Mouse (Mus musculus): ENCODE results near the gene Gm13696.
"Not testable (repeated sequence)": the region's sequence is repeated elsewhere in the genome, so short reads cannot be mapped to it uniquely, and the experiment has no call there.

Gene Gm13696

DNA sequence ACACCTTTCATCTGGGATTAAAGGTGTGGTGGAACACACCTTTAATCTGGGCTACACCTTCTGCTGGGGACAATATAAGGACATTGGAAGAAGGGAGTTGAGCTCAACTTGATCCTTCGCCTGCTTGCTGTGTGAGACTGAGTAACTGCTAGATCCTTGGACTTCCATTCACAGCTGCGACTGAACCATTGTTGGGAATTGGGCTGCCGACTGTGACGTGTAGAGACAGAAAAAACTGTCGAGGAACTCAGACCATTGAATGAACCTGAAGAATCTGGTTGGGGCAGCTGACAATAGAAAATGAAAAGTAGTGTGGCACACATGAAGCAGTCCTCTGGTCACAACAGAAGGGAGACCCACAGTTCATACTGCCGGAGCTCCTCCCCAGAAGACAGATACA lies at the start of gene Gm13696:
Gene Gm13696 (plus strand): TSS at position 301 of the 400 bp plus-strand sequence.
- DNase-seq (ENCODE audit: low read depth): not testable (repeated sequence)

DNA sequence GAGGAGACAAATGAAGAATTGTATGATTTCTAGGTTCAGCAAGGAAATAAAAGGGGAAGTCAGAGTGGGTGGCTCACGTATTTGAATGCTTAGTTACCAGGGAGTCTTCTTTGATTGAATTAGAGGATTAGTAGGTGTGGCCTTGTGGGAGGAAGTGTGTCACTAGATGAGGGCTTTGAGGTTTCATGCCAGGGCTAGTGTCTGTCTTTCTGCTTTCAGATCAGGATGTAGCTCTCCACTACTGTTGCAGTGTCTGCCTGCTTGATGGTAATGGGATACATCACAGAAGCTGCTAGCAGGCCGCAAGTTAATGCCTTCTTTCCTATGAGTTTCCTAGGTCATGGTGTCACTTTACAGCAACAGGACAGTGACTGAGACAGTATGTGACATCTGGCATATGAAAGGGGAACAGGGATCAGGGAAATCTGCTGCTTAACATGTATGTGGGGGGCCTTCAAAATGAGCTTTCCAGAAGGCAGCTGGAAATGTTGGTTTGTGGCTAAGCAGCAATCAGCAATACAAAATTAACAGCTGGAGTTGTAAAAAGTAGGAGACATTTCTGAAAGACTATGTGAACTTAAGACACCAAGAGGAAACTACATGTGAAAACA lies 43.3 kb upstream of the Gm13696 start:
- peak; percentile 94 for DNase-seq (ENCODE audit: low read depth)

- DNase-seq (ENCODE audit: low read depth): no peak
Measured at GRCm38 (mm10) chr2:83940931-83941361, 32.0 kb upstream of the Gm13696 start, which contains the start of gene Zswim2. Gene Zswim2, minus strand, starts transcription at chr2:83941228.

- peak; percentile 16 for DNase-seq (ENCODE audit: low read depth)
Measured at GRCm38 (mm10) chr2:83941378-83941777, 31.5 kb upstream of the Gm13696 start.

DNA sequence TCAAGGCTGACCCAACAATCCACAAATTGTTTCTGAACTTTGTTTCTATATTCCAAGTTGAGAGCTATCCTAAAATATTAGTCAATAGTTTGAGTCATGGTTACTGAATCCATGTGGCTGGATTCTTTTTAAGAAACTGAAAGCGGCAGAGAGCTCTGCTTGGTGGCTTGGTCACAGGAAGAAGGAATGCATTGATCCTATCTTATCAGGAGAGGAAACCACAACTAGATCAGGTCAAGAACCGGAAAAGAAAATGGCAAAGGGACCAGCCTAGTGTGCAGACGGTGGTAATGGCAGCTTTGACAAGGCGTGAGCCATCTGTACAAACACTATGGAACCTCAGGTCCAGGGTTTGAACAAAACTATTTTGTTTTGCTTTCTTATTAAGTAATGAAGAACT lies 31.1 kb upstream of the Gm13696 start:
- peak; percentile 75 for DNase-seq (ENCODE audit: low read depth)

- DNase-seq (ENCODE audit: low read depth): not testable (repeated sequence)
Measured at GRCm38 (mm10) chr2:83955393-83955792, 17.5 kb upstream of the Gm13696 start, which contains the start of gene Gm13698. Gene Gm13698, plus strand, starts transcription at chr2:83955693.

DNA sequence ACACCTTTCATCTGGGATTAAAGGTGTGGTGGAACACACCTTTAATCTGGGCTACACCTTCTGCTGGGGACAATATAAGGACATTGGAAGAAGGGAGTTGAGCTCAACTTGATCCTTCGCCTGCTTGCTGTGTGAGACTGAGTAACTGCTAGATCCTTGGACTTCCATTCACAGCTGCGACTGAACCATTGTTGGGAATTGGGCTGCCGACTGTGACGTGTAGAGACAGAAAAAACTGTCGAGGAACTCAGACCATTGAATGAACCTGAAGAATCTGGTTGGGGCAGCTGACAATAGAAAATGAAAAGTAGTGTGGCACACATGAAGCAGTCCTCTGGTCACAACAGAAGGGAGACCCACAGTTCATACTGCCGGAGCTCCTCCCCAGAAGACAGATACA lies 11.7 kb upstream of the Gm13696 start, which contains the start of gene Gm13693:
Gene Gm13693 (plus strand): TSS at position 301 of the 400 bp plus-strand sequence.
- not testable (repeated sequence) for DNase-seq (ENCODE audit: low read depth)

- DNase-seq (ENCODE audit: low read depth): not testable (repeated sequence)
Measured at GRCm38 (mm10) chr2:83967013-83967412, 5.9 kb upstream of the Gm13696 start, which contains the start of gene Gm13695. Gene Gm13695, plus strand, starts transcription at chr2:83967313.

GRCm38 (mm10) chr2:83978633-83979032 lies 5.7 kb downstream of the Gm13696 start, which contains the start of gene Gm13694:
Gene Gm13694, plus strand, starts transcription at chr2:83978933.
- DNase-seq (ENCODE audit: low read depth): not testable (repeated sequence)

DNA sequence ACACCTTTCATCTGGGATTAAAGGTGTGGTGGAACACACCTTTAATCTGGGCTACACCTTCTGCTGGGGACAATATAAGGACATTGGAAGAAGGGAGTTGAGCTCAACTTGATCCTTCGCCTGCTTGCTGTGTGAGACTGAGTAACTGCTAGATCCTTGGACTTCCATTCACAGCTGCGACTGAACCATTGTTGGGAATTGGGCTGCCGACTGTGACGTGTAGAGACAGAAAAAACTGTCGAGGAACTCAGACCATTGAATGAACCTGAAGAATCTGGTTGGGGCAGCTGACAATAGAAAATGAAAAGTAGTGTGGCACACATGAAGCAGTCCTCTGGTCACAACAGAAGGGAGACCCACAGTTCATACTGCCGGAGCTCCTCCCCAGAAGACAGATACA lies 11.5 kb downstream of the Gm13696 start, which contains the start of gene Gm13697:
Gene Gm13697 (plus strand): TSS at position 301 of the 400 bp plus-strand sequence.
- not testable (repeated sequence) for DNase-seq (ENCODE audit: low read depth)

DNA sequence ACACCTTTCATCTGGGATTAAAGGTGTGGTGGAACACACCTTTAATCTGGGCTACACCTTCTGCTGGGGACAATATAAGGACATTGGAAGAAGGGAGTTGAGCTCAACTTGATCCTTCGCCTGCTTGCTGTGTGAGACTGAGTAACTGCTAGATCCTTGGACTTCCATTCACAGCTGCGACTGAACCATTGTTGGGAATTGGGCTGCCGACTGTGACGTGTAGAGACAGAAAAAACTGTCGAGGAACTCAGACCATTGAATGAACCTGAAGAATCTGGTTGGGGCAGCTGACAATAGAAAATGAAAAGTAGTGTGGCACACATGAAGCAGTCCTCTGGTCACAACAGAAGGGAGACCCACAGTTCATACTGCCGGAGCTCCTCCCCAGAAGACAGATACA lies 17.3 kb downstream of the Gm13696 start, which contains the start of gene Gm13691:
Gene Gm13691 (plus strand): TSS at position 301 of the 400 bp plus-strand sequence.
- not testable (repeated sequence) for DNase-seq (ENCODE audit: low read depth)

DNA sequence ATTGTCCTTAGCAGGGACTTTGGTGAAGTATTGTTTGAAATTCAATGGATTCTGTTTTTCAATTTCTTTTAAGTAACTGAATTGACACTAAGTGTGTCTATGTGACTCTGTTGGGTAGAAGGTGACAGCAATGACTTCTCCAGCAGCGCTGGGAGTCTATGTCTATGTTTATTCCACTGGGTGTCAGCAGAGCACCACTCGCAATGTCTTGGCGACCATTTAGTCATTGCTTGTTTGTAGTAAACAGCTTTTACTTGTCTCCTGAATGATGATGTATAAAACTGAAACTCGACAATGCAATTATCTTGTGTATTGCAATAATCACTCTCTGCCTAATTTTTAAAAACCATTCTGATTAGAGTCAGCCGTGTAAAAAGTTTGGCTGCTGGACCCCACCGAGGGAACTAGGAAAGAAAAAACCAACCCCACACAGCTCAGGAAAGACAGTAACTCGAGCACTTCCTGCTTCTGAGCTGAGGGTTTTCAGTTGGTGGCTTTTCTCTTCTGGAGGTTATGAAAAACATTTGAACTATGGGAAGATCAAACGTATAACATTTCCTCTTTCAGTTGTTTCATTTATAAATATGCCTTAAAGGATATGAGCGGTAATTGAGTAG lies 20.8 kb downstream of the Gm13696 start:
- DNase-seq (ENCODE audit: low read depth): peak; percentile 94

DNA sequence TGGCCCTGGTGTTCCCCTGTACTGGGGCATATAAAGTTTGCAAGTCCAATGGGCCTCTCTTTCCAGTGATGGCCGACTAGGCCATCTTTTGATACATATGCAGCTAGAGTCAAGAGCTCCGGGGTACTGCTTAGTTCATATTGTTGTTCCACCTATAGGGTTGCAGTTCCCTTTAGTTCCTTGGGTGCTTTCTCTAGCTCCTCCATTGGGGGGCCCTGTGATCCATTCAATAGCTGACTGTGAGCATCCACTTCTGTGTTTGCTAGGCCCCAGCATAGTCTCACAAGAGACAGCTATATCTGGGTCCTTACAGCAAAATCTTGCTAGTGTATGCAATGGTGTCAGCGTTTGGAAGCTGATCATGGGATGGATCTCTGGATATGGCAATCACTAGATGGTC lies 21.6 kb downstream of the Gm13696 start:
- DNase-seq (ENCODE audit: low read depth): not testable (repeated sequence)

DNA sequence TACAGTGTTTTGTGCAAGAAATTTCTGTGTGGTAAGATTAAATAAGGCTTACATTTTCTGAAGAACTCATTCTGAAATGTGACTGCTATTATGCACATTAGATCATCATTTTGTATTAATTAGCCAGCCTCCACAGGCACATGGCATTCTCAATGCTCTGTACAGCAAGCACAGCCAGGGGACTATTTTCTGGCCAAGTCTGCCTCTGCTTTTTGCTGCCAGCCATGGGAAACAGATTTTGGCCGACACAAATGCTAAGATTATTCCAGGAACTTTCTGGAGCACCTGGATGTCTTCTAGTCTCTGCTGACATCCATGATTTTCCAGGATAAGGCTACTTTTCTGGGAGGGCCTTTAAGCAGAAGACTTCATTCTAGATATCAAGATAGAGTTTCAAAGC lies 36.0 kb downstream of the Gm13696 start:
- no peak for DNase-seq (ENCODE audit: low read depth)

GRCm38 (mm10) chr2:84009818-84010217 lies 36.9 kb downstream of the Gm13696 start:
- peak; percentile 85 for DNase-seq (ENCODE audit: low read depth)

- DNase-seq (ENCODE audit: low read depth): no peak
Measured at GRCm38 (mm10) chr2:84014572-84014971, 41.6 kb downstream of the Gm13696 start.

GRCm38 (mm10) chr2:84016291-84016690 lies 43.4 kb downstream of the Gm13696 start:
- not testable (repeated sequence) for DNase-seq (ENCODE audit: low read depth)

DNA sequence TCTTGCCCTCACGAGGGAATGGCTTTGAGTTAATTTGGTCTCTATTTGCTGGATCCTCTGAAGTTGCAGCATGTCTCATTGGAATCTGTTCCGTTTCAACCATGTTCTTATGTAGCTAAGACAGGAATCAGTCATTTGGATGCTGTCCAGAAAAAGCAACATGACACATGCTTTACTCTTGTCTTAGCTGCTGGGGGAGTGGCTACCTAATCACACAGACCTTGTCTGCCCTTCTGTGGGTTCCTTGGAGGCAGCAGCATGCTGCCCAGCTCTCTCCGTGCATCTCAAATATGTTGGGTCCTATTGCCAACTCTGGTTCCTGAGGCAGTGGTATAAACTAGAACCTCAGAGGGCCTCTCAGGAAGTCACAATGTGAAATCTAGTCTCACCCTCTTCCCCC lies 45.4 kb downstream of the Gm13696 start:
- peak; percentile 92 for DNase-seq (ENCODE audit: low read depth)

- DNase-seq (ENCODE audit: low read depth): peak; percentile 99
Measured at GRCm38 (mm10) chr2:84019519-84020305, 46.8 kb downstream of the Gm13696 start.

GRCm38 (mm10) chr2:84021930-84022329 lies 49.0 kb downstream of the Gm13696 start:
- no peak for DNase-seq (ENCODE audit: low read depth)

GRCm38 (mm10) chr2:84022905-84023304 lies 50.0 kb downstream of the Gm13696 start:
- DNase-seq (ENCODE audit: low read depth): no peak

DNA sequence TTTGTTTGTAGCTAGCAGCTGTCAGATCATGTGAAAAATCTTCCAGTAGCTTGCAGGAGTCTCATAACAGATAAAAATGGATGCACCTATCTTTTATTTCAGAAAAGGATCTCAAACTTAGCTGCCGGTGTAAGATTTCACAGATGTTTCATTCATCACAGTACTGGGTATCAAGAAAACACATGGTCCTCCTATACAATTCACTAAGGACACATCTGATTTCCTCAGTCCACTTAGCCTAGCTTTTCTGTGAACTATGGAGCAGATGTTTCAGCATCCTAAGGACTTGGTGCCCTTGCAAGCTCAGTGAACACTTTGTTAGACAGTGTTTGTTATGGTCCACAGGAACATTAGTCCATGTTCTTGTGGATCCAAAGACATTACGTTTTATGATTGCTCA lies 50.4 kb downstream of the Gm13696 start:
- DNase-seq (ENCODE audit: low read depth): no peak
